11 mouse cellular contexts compared by ENCODE assay signal in the genomic region with DNA sequence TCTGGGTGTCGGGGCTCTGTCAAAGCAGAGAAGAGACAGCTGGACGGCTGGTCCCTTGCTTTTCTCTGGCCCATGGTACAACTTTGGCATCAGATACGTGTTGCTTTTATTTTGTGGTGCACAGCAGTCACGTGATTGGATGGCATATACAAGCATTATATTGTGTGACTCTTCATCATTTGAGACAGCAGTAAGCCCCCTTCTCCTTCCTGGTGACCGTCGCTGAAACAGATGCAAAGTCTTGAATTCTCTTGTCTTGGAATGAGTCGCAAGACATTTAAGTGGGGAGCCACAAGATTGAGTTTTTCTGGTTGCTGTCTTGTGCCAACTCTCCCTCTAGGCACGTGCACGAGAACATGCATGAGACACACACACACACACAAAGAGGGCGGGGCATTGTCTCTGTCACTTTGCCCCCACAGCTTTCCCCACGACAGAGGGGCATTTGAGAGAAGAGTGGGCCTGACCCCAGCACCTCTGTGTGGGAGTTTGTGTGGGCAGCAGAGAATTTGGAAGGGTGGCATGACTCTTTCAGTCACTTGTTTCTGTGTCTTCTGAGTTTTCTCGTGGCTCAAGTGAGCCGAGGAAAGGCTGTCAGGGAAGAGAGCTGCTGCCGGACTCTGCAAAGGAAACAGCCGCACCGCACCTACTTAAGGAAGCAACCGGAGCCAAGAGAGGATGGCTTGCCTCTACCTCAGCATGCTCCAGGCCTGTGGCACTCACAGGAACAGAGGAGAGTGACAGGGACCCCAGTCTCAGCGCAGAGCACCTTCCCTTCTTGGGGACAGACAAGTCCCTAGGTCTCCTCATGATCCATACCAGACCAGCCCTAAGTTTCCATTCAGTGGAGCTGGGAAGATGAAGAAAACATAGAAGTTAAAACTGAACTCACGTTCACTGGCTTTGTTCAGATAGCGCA. TPM values are rescaled to one million over a fixed set of nuclear protein-coding genes. Genes with fewer than 3 reads are reported as not detected.
DNase-seq lines count a peak whose midpoint lies in the region; ATAC-seq lines count a peak whose summit lies in the region.
"Had no signal": no experiment of that assay in that cellular context is flagged by ENCODE, and none has a peak within 500 bp of the region (broad histone marks: within the 10 kb centered on the region; RNA-seq: fewer than 3 reads in every experiment).

No protein-coding gene starts in this region.

- peak; percentile 11 for DNase-seq in forebrain, embryonic 10.5 days (ENCODE audit: extremely low spot score, low spot score)
- DNase-seq in forebrain, embryonic 11.5 days (ENCODE audit: low spot score), result no peak
- DNase-seq in kidney, postnatal 25 days, result peak; percentile 27 to 54
- DNase-seq in kidney, postnatal 10 days, result no peak
- DNase-seq in embryo, embryonic 11 days, result no peak
- DNase-seq: right cerebral cortex, adult 18-20 months; thymus, adult 18-20 months had no signal

- H3K36me3 ChIP-seq in forebrain, embryonic 10.5 days (replicated peaks), result peaks cover 17% of the 10 kb centered on the region
- H3K36me3 ChIP-seq in forebrain, embryonic 11.5 days (ENCODE audit: control insufficient read depth, insufficient read depth, low read length), result no peaks in the 10 kb centered on the region
- peaks cover 4% of the 10 kb centered on the region for H3K36me3 ChIP-seq in intestine, embryonic 15.5 days
- H3K36me3 ChIP-seq in midbrain, embryonic 15.5 days (replicated peaks), result no peaks in the 10 kb centered on the region; the same call in 1 of the 2 replicates

- H3K9ac ChIP-seq in forebrain, embryonic 11.5 days (ENCODE audit: low read length), result no peak overlapping the region
- 0 out of 2 replicates have a peak overlapping the region, but pooled peaks have one; percentile 23 for H3K9ac ChIP-seq in intestine, embryonic 15.5 days
- H3K9ac ChIP-seq in midbrain, embryonic 15.5 days, result no peak overlapping the region

- 82% methylated on average over 20 of the region's 20 CpGs for WGBS in forebrain, embryonic 10.5 days
- 84% methylated on average over 20 of the region's 20 CpGs for WGBS in forebrain, embryonic 11.5 days
- 40% methylated on average over 20 of the region's 20 CpGs for WGBS in intestine, embryonic 15.5 days
- 82% methylated on average over 20 of the region's 20 CpGs for WGBS in midbrain, embryonic 15.5 days

- no peak for ATAC-seq in forebrain, embryonic 11.5 days (replicated peaks; ENCODE audit: low FRiP score)
- peak; percentile 13; the same call in 1 of the 2 replicates for ATAC-seq in intestine, embryonic 15.5 days
- ATAC-seq in megakaryocyte-erythroid progenitor cell, adult 5-6 weeks (replicated peaks; ENCODE audit: low FRiP score, low TSS enrichment, poor library complexity, severe bottlenecking), result peak; percentile 12; the same call in 1 of the 2 replicates
- ATAC-seq in midbrain, embryonic 15.5 days (replicated peaks), result no peak

- H3K4me1 ChIP-seq in forebrain, embryonic 10.5 days, result peaks cover 20% of the 10 kb centered on the region
- H3K4me1 ChIP-seq in forebrain, embryonic 11.5 days (replicated peaks; ENCODE audit: control insufficient read depth, insufficient read depth, low read length), result no peaks in the 10 kb centered on the region; the same call in 1 of the 2 replicates
- peaks cover 11% of the 10 kb centered on the region for H3K4me1 ChIP-seq in intestine, embryonic 15.5 days (replicated peaks)
- H3K4me1 ChIP-seq in midbrain, embryonic 15.5 days, result no peaks in the 10 kb centered on the region

- H3K27ac ChIP-seq in forebrain, embryonic 10.5 days, result no peak overlapping the region
- no peak overlapping the region for H3K27ac ChIP-seq in forebrain, embryonic 11.5 days (ENCODE audit: low read depth, low read length)
- peak overlapping the region; percentile 90 for H3K27ac ChIP-seq in intestine, embryonic 15.5 days
- H3K27ac ChIP-seq in midbrain, embryonic 15.5 days, result no peak overlapping the region

- no peaks in the 10 kb centered on the region for H3K9me3 ChIP-seq in forebrain, embryonic 10.5 days
- no peaks in the 10 kb centered on the region for H3K9me3 ChIP-seq in forebrain, embryonic 11.5 days (ENCODE audit: control insufficient read depth, low read length)
- no peaks in the 10 kb centered on the region for H3K9me3 ChIP-seq in intestine, embryonic 15.5 days
- H3K9me3 ChIP-seq in midbrain, embryonic 15.5 days, result no peaks in the 10 kb centered on the region

- no peak overlapping the region for H3K4me3 ChIP-seq in forebrain, embryonic 10.5 days
- H3K4me3 ChIP-seq in forebrain, embryonic 11.5 days (ENCODE audit: low read depth, low read length), result no peak overlapping the region
- H3K4me3 ChIP-seq in intestine, embryonic 15.5 days (replicated peaks), result peak overlapping the region; percentile 14; the same call in 1 of the 2 replicates
- no peak overlapping the region for H3K4me3 ChIP-seq in midbrain, embryonic 15.5 days

- H3K4me2 ChIP-seq in forebrain, embryonic 11.5 days (ENCODE audit: low read depth, low read length, severe bottlenecking), result no peak overlapping the region
- H3K4me2 ChIP-seq in intestine, embryonic 15.5 days (replicated peaks), result peak overlapping the region; percentile 56
- no peak overlapping the region for H3K4me2 ChIP-seq in midbrain, embryonic 15.5 days
- H3K4me2 ChIP-seq: midbrain, embryonic 11.5 days had no signal

- H3K27me3 ChIP-seq in forebrain, embryonic 10.5 days (ENCODE audit: poor library complexity, severe bottlenecking), result no peaks in the 10 kb centered on the region
- no peaks in the 10 kb centered on the region for H3K27me3 ChIP-seq in forebrain, embryonic 11.5 days (ENCODE audit: control insufficient read depth, insufficient read depth, low read length)
- H3K27me3 ChIP-seq in intestine, embryonic 15.5 days (replicated peaks), result no peaks in the 10 kb centered on the region
- no peaks in the 10 kb centered on the region for H3K27me3 ChIP-seq in midbrain, embryonic 15.5 days (replicated peaks)

RNA-seq across cellular contexts. Expression of gene Mtmr12, which starts 9.8 kb away (rescaled TPM):
- polyA plus RNA-seq in forebrain, embryonic 10.5 days (2016; fragmentation: Nextera tagmentation; extraction: Ambion mirVana), result 15.4 and 15.9 TPM in 2 replicates
- 19.3 and 21.2 TPM in 2 replicates for polyA plus RNA-seq in forebrain, embryonic 11.5 days (2014; fragmentation: Nextera tagmentation; extraction: Ambion mirVana)
- 16.6 and 17.9 TPM in 2 replicates for polyA plus RNA-seq in intestine, embryonic 15.5 days (2015; fragmentation: Nextera tagmentation; extraction: Ambion mirVana)
- total RNA-seq in megakaryocyte-erythroid progenitor cell, adult 5-6 weeks (2014; fragmentation: Nextera tagmentation), result 15.7 and 19.6 TPM in 2 replicates
- total RNA-seq in megakaryocyte-erythroid progenitor cell, adult 5-6 weeks (2017), result 12.2 and 21.9 TPM in 2 replicates
- polyA plus RNA-seq in midbrain, embryonic 15.5 days (2015; fragmentation: Nextera tagmentation; extraction: Ambion mirVana), result 8.3 and 9.6 TPM in 2 replicates

Comparison
In these comparisons a context has a peak if more than half of its experiments do, and no peak if none do; other contexts are left out.
1. DNase-seq: peak in forebrain, embryonic 10.5 days (single experiment) and kidney, postnatal 25 days (2 of 2); none in forebrain, embryonic 11.5 days (single experiment), kidney, postnatal 10 days (single experiment) and embryo, embryonic 11 days (single experiment).
2. ATAC-seq: peak in intestine, embryonic 15.5 days (single experiment) and megakaryocyte-erythroid progenitor cell, adult 5-6 weeks (single experiment); none in forebrain, embryonic 11.5 days (single experiment) and midbrain, embryonic 15.5 days (single experiment).